Mouse (Mus musculus) G1E (cell line): Measurements from ENCODE around the gene Cdc42bpa.

Source experiments
- CTCF ChIP-seq: IDR thresholded peaks from 2 replicates; pipeline ENCODE4 v1.5.1; 2012; ENCODE audit warnings: low read depth, low read length, inconsistent platforms, mixed read lengths
- TAL1 ChIP-seq: conservative IDR thresholded peaks from 2 replicates; pipeline ENCODE4 v1.6.1; 2012; ENCODE audit warnings: low read depth, low read length, inconsistent platforms, mixed read lengths

GRCm38 (mm10) chr1:179927102-179927501, 33.2 kb upstream of the Cdc42bpa start:
- TF ChIP-seq CTCF (no peak), TAL1 (no peak)
